Mouse (Mus musculus): ENCODE results near the gene Haus6. TPM values are rescaled to one million over a fixed set of nuclear protein-coding genes. Genes with fewer than 3 reads are reported as not detected.
A peak's percentile ranks its signal among the peaks of the same experiment; 100 is the strongest.

Gene Haus6
- polyA plus RNA-seq, 1 experiment from 2014 or later, result 27.7 TPM

DNA sequence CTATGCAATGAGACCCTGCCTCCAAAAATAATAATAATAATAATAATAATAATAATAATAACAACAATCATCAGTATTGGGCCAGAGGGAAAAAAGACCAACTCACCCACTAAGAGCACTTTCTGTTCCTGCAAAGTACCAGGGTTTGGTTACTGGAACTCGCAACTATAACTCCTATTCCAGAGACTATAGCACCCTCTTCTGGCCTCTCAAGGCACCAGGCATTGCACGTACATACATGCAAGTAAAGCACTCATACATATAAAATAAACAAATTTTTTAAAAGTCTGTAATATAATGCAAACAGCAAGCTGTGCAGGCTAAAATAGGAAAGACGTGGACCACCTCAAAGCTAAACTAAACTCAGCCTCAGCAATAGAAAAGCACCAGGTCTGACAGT is 23.6 kb downstream of the Haus6 start:
- WGBS, result 75% methylated on average over 3 of the region's 3 CpGs

DNA sequence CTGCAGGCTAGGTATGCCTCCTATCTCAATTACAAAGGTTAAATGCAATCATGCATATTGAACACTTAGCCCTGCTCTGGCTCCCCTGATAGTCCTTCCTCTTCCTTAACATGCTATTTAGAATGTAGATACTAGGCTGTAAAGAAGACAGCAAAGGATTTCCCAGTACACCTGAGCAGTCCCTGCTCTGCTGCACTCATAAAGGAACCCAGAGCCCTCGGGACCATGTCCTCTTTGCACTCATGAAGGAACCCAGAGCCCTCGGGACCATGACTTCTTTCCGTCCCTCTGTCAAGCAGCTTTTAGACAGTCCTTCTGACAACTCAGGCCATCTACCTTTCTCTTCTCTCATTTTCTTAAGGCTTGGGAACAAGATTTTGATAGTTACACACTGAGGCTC is 31.3 kb downstream of the Haus6 start:
- peaks cover 4% of the 10 kb centered on the region; the same call in 1 of the 2 replicates for H3K4me1 ChIP-seq (ENCODE audit: insufficient read depth)
- WGBS, result 78% methylated on average over 3 of the region's 3 CpGs
- no peak overlapping the region for H3K4me3 ChIP-seq (ENCODE audit: low read depth, low read length)
- no peak for ATAC-seq (ENCODE audit: insufficient read depth)
- no peaks in the 10 kb centered on the region for H3K27me3 ChIP-seq (ENCODE audit: insufficient read depth, low read length)
- no peak for TF ChIP-seq CTCF (IDR thresholded peaks at IDR 0.05; ENCODE audit: low read depth)
- no peak overlapping the region for H3K4me2 ChIP-seq
- H3K36me3 ChIP-seq (ENCODE audit: insufficient read depth), result peaks cover 57% of the 10 kb centered on the region
- DNase-seq, result no peak
- H3K9ac ChIP-seq, result no peak overlapping the region
- no peak overlapping the region for H3K27ac ChIP-seq (ENCODE audit: low read depth)
- H3K9me3 ChIP-seq (ENCODE audit: low read depth, low read length), result no peaks in the 10 kb centered on the region

More for the DNA sequence above, 23.6 kb downstream of the Haus6 start:
- H3K27ac ChIP-seq (ENCODE audit: low read depth), result no peak overlapping the region
- H3K4me1 ChIP-seq (ENCODE audit: insufficient read depth), result no peaks in the 10 kb centered on the region
- no peaks in the 10 kb centered on the region for H3K9me3 ChIP-seq (ENCODE audit: low read depth, low read length)
- H3K4me2 ChIP-seq, result no peak overlapping the region
- H3K27me3 ChIP-seq (ENCODE audit: insufficient read depth, low read length), result no peaks in the 10 kb centered on the region
- H3K9ac ChIP-seq, result no peak overlapping the region
- ATAC-seq (ENCODE audit: insufficient read depth) (no peak), DNase-seq (peak; percentile 36)
- TF ChIP-seq CTCF (IDR thresholded peaks at IDR 0.05; ENCODE audit: low read depth), result no peak
- H3K36me3 ChIP-seq (ENCODE audit: insufficient read depth), result peaks cover 62% of the 10 kb centered on the region
- no peak overlapping the region for H3K4me3 ChIP-seq (ENCODE audit: low read depth, low read length)

DNA sequence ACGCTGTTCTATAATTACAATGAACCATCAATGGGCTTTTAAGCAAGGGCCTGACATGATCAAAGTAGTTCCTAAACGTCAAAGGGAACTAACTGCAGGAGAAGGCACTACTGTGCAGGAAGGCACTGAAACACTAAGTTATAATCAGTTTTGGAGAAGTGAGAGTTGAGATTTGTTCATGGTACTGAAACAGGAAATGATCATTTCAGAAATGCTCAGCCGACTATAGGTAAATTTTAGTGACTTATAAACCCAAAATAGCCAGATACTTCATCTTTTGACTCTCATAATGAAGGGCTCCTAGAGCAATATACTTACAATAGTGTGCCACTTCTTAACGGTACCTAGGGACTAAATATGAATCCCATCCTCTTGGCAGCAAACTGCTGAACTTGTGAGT is 31.8 kb downstream of the Haus6 start:
- Histone ChIP-seq H3K9ac (no peak overlapping the region), H3K4me3 (ENCODE audit: low read depth, low read length) (no peak overlapping the region), H3K4me1 (ENCODE audit: insufficient read depth) (peaks cover 4% of the 10 kb centered on the region; the same call in 1 of the 2 replicates), H3K27me3 (ENCODE audit: insufficient read depth, low read length) (no peaks in the 10 kb centered on the region), H3K27ac (ENCODE audit: low read depth) (no peak overlapping the region), H3K4me2 (no peak overlapping the region), H3K36me3 (ENCODE audit: insufficient read depth) (peaks cover 52% of the 10 kb centered on the region), H3K9me3 (ENCODE audit: low read depth, low read length) (no peaks in the 10 kb centered on the region)
- TF ChIP-seq CTCF (IDR thresholded peaks at IDR 0.05; ENCODE audit: low read depth), result no peak
- 59% methylated on average over 4 of the region's 4 CpGs for WGBS
- ATAC-seq (ENCODE audit: insufficient read depth), result no peak
- no peak for DNase-seq

DNA sequence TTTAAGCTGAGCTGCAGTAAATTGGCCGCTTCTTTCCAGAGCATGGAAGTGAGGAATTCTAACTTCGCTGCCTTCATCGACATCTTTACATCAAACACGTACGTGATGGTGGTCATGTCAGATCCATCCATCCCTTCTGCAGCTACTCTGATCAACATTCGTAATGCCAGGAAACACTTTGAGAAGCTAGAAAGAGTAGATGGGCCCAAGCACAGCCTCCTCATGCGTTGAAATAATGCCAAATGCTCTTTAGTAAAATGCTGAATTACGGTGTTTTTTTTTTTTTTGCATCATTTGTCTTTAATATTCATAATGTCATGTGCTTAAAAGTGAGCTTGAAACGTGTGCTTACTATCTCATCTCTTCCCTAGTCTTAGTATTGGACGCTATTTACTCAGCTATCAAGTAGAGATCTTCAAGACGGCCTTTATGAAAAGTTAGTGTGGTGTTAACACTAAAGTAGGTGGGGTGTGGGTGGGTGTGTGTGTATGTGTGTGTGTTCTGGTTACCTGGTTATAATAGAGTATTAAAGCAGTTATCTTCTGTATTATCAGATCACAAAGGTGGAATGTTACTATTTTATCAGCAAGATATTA is 35.1 kb downstream of the Haus6 start:
- Histone ChIP-seq H3K27me3 (ENCODE audit: insufficient read depth, low read length) (no peaks in the 10 kb centered on the region), H3K9me3 (ENCODE audit: low read depth, low read length) (no peaks in the 10 kb centered on the region)

DNA sequence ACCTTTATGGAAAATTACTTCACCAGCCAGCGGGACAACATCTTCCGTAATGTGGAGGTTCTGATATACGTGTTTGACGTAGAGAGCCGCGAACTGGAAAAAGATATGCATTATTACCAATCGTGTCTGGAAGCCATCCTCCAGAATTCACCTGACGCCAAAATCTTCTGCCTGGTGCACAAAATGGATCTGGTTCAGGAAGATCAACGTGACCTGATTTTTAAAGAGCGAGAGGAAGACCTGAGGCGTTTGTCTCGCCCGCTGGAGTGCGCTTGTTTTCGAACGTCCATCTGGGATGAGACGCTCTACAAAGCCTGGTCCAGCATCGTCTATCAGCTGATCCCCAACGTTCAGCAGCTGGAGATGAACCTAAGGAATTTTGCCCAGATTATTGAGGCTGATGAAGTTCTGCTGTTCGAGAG is 35.7 kb downstream of the Haus6 start:
- peak overlapping the region; percentile 87 for H3K4me3 ChIP-seq (ENCODE audit: low read depth, low read length)
- peak; percentile 53 for DNase-seq
- H3K27me3 ChIP-seq (ENCODE audit: insufficient read depth, low read length), result no peaks in the 10 kb centered on the region
- H3K4me1 ChIP-seq (ENCODE audit: insufficient read depth), result peaks cover 4% of the 10 kb centered on the region; the same call in 1 of the 2 replicates
- H3K9me3 ChIP-seq (ENCODE audit: low read depth, low read length), result no peaks in the 10 kb centered on the region
- WGBS, result under 1% methylated on average over 20 of the region's 20 CpGs
- H3K9ac ChIP-seq, result peak overlapping the region; percentile 90
- peaks cover 21% of the 10 kb centered on the region; the same call in 1 of the 2 replicates for H3K36me3 ChIP-seq (ENCODE audit: insufficient read depth)
- TF ChIP-seq CTCF (IDR thresholded peaks at IDR 0.05; ENCODE audit: low read depth), result no peak
- peak overlapping the region; percentile 73 for H3K4me2 ChIP-seq
- ATAC-seq (ENCODE audit: insufficient read depth), result no peak
- H3K27ac ChIP-seq (ENCODE audit: low read depth), result peak overlapping the region; percentile 98

More for the DNA sequence above, 35.1 kb downstream of the Haus6 start:
- H3K27ac ChIP-seq (ENCODE audit: low read depth), result peak overlapping the region; percentile 98; the same call in 1 of the 2 replicates
- peaks cover 23% of the 10 kb centered on the region; the same call in 1 of the 2 replicates for H3K36me3 ChIP-seq (ENCODE audit: insufficient read depth)
- peak overlapping the region; percentile 73 for H3K4me2 ChIP-seq
- peak overlapping the region; percentile 90 for H3K9ac ChIP-seq
- no peak for TF ChIP-seq CTCF (IDR thresholded peaks at IDR 0.05; ENCODE audit: low read depth)
- peaks cover 4% of the 10 kb centered on the region; the same call in 1 of the 2 replicates for H3K4me1 ChIP-seq (ENCODE audit: insufficient read depth)
- H3K4me3 ChIP-seq (ENCODE audit: low read depth, low read length), result peak overlapping the region; percentile 87
- WGBS, result 7% methylated on average over 11 of the region's 11 CpGs
- DNase-seq (no peak), ATAC-seq (ENCODE audit: insufficient read depth) (no peak)

DNA sequence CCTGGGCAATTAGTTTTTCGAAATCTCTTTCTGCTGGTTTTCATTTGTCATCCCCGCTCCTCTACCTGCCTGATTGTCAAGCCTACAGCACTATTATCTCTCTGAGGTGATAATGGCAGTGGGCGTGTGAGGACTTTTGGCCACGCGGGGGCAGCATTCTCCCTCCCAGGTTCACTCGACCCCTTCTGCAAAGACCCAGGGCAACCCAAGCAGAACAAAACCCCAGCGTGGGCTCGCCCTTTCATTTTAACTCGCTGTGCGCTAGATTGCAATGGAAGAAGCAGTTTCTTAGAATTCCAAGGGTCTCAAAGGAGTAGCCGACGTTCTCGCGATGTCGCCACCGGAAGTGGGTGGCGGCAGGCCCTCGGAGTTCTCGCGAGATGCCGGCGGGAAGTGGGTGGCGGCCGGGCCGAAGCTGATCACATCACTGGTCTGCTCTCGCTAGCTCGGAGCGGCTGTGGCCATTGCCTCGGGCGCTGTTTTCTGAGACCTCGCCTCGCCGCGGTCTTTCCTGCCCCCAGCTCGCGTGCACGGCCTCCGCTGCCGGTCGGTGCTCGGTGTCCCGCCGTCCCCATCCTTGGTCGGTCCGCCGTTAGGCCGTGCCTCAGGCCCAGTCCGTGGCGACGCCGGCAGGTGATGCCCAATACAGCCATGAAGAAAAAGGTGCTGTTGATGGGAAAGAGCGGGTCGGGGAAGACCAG is 36.4 kb downstream of the Haus6 start, which contains the start of gene Rraga:
Rraga (plus strand) TSS at position 386 of the 701 bp plus-strand sequence.
- ATAC-seq (ENCODE audit: insufficient read depth) (peak; percentile 97), DNase-seq (peak; percentile 98)
- peak; percentile 86 for TF ChIP-seq CTCF (IDR thresholded peaks at IDR 0.05; ENCODE audit: low read depth)
- Histone ChIP-seq H3K4me3 (ENCODE audit: low read depth, low read length) (peak within 1 kb of the TSS; percentile 87), H3K9ac (peak within 1 kb of the TSS; percentile 90), H3K27me3 (ENCODE audit: insufficient read depth, low read length) (no peaks in the 10 kb centered on the region), H3K27ac (ENCODE audit: low read depth) (peak within 1 kb of the TSS; percentile 98), H3K4me1 (ENCODE audit: insufficient read depth) (peaks cover 4% of the 10 kb centered on the region; the same call in 1 of the 2 replicates), H3K9me3 (ENCODE audit: low read depth, low read length) (no peaks in the 10 kb centered on the region), H3K36me3 (ENCODE audit: insufficient read depth) (peaks cover 14% of the 10 kb centered on the region; the same call in 1 of the 2 replicates), H3K4me2 (peak within 1 kb of the TSS; percentile 73)
- WGBS, result under 1% methylated on average over 53 of the region's 53 CpGs

DNA sequence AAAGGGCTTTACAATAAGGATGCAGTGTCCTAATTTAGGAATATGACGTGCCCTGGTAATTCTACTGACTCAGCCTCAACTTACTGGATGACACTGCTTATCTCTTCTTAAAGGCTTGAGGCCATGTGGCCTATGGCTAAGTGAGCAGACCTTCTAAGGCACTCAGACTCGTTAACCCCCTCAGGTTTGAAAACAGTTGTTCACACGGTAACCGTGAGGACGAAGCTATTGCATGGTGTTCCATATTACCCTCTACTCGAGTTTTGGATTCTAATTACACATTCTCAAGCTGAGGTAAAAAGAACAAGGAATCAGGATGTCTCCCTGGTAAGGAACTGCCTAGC is 36.9 kb downstream of the Haus6 start:
- WGBS, result 15% methylated on average over 6 of the region's 6 CpGs
- Histone ChIP-seq H3K9me3 (ENCODE audit: low read depth, low read length) (no peaks in the 10 kb centered on the region), H3K4me1 (ENCODE audit: insufficient read depth) (peaks cover 4% of the 10 kb centered on the region; the same call in 1 of the 2 replicates), H3K4me3 (ENCODE audit: low read depth, low read length) (peak overlapping the region; percentile 87), H3K4me2 (peak overlapping the region; percentile 73), H3K36me3 (ENCODE audit: insufficient read depth) (peaks cover 9% of the 10 kb centered on the region; the same call in 1 of the 2 replicates), H3K9ac (peak overlapping the region; percentile 90), H3K27me3 (ENCODE audit: insufficient read depth, low read length) (no peaks in the 10 kb centered on the region), H3K27ac (ENCODE audit: low read depth) (peak overlapping the region; percentile 98)
- no peak for TF ChIP-seq CTCF (IDR thresholded peaks at IDR 0.05; ENCODE audit: low read depth)
- peak; percentile 17 for ATAC-seq (ENCODE audit: insufficient read depth)
- no peak for DNase-seq
